Mouse (Mus musculus) intestine, embryonic 15.5 days (tissue): ENCODE data around the gene Agpat1. TPM values are rescaled to one million over a fixed set of nuclear protein-coding genes. Genes with fewer than 3 reads are reported as not detected.

Experiments
- ATAC-seq: fragments of 200-750 bp; cut with Nextera tagmentation; 2 replicates; pipeline ENCODE4 v1.8.0; 2017; ENCODE audit warnings: moderate TSS enrichment, moderate library complexity
- H3K27ac ChIP-seq: fragments of 300-500 bp; sonication (generic); 2 replicates; pipeline ENCODE4 v1.5.1; 2015; ENCODE audit warnings: mild to moderate bottlenecking, inconsistent platforms
- H3K27me3 ChIP-seq: fragments of 300-500 bp; sonication (generic); replicated peaks from 2 replicates; pipeline ENCODE4 v1.6.1; 2015; ENCODE audit warnings: inconsistent platforms
- H3K36me3 ChIP-seq: fragments of 300-500 bp; sonication (generic); 2 replicates; pipeline ENCODE4 v1.6.1; 2015; ENCODE audit warnings: inconsistent platforms
- H3K4me1 ChIP-seq: fragments of 300-500 bp; sonication (generic); replicated peaks from 2 replicates; pipeline ENCODE4 v1.6.1; 2015; ENCODE audit warnings: inconsistent platforms
- H3K4me2 ChIP-seq: fragments of 300-500 bp; sonication (generic); replicated peaks from 2 replicates; pipeline ENCODE4 v1.6.1; 2015; ENCODE audit warnings: mild to moderate bottlenecking, inconsistent platforms
- H3K4me3 ChIP-seq: fragments of 300-500 bp; sonication (generic); replicated peaks from 2 replicates; pipeline ENCODE4 v1.5.1; 2015; ENCODE audit warnings: inconsistent platforms
- H3K9ac ChIP-seq: fragments of 300-500 bp; sonication (generic); 2 replicates; pipeline ENCODE4 v1.6.1; 2015; ENCODE audit warnings: inconsistent platforms
- H3K9me3 ChIP-seq: fragments of 300-500 bp; sonication (generic); 2 replicates; pipeline ENCODE4 v1.6.1; 2016; ENCODE audit warnings: inconsistent platforms
- WGBS: fragments of 180-500 bp; shearing (Covaris S2); methylation state at CpG from one replicate; pipeline ENCODE4 v1.1.7; 2015; 5-methylcytosine and 5-hydroxymethylcytosine counted together
- polyA plus RNA-seq: library from polyadenylated mRNA; unstranded; fragments of >200 nt; fragmentation: Nextera tagmentation; extraction: Ambion mirVana; gene quantifications from 2 replicates; pipeline ENCODE4 v1.2.1, GENCODE M21; 2015

Agpat1 gene
- polyA plus RNA-seq, 1 experiment from 2014 or later: 51.2 TPM

DNA sequence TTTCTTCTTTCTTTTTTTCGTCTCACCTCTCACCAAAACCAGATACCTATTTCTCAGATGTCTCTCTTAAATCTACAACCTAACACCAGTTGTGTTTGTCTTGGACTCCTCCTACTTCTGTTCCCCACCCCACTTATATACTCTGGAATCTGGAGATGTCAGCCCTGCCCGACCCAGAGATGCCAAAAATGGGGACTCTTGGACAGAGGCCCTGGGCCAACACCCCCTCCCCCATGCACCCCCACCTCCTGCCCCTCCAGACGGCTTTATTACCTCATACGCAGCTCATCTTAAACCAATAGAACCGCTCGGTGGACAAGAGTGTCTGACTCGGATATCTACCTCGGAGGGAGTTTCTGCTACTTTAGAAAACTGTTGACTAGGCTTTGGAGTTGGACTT, 8.0 kb upstream of the Agpat1 start:
- 51% methylated on average over 8 of the region's 8 CpGs for WGBS
- no peak for ATAC-seq
- Histone ChIP-seq H3K9ac (no peak overlapping the region), H3K4me3 (no peak overlapping the region), H3K27me3 (no peaks in the 10 kb centered on the region), H3K9me3 (no peaks in the 10 kb centered on the region), H3K4me1 (peaks cover 54% of the 10 kb centered on the region), H3K36me3 (peaks cover 23% of the 10 kb centered on the region), H3K4me2 (no peak overlapping the region), H3K27ac (no peak overlapping the region)

DNA sequence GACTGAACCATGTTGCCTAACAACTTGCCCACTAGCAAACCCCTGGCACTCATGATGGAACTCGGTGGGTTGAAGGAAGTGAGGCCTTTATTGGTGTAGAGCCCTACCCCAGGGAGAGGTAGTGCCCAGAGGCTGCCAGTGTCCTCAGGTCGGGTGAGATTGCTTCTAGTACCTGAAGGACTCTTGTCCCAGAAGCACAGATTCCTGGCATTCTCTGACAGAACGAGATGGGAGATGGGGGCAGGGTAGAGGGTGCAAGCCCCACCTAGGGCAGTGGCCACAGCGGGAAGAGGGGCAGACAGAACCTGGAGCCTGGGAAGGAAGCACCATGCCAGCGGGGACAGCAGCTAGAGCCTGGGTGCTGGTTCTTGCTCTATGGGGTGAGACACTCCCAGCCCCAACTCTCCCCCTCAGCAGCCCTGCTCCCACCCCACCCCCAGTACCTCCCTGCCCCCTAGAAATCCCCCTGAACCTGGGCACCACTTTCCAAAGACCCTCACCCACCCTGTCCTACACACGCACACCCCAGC, 6.4 kb upstream of the Agpat1 start, which contains the start of gene Ager:
Ager (plus strand) TSS at position 297 of the 530 bp plus-strand sequence.
- Histone ChIP-seq H3K27ac (peak within 1 kb of the TSS; percentile 40; the same call in 1 of the 2 replicates), H3K9ac (peak within 1 kb of the TSS; percentile 28; the same call in 1 of the 2 replicates), H3K27me3 (no peaks in the 10 kb centered on the region), H3K36me3 (peaks cover 28% of the 10 kb centered on the region), H3K4me1 (peaks cover 55% of the 10 kb centered on the region), H3K4me3 (no peak within 1 kb of the TSS), H3K9me3 (no peaks in the 10 kb centered on the region), H3K4me2 (peak within 1 kb of the TSS; percentile 29)
- 20% methylated on average over 6 of the region's 6 CpGs for WGBS
- no peak for ATAC-seq

DNA sequence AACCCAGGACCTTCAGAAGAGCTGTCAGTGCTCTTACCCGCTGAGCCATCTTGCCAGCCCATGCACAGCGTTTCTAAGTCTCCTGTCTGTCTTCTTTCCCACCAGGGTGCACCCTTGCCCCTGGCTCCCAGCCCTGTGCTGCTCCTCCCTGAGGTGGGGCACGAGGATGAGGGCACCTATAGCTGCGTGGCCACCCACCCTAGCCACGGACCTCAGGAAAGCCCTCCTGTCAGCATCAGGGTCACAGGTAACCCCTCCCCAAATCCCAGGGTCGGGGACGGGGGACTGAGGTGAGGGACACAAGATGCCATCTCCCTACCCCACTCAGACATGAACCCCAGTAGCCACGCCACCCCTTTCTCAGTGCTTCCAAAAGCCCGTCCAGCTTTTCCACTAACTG, 4.2 kb upstream of the Agpat1 start:
- Histone ChIP-seq H3K36me3 (peaks cover 26% of the 10 kb centered on the region), H3K27ac (no peak overlapping the region), H3K9ac (no peak overlapping the region), H3K27me3 (no peaks in the 10 kb centered on the region), H3K4me2 (no peak overlapping the region), H3K9me3 (no peaks in the 10 kb centered on the region), H3K4me3 (no peak overlapping the region), H3K4me1 (peaks cover 45% of the 10 kb centered on the region)
- 78% methylated on average over 9 of the region's 9 CpGs for WGBS
- ATAC-seq: no peak

DNA sequence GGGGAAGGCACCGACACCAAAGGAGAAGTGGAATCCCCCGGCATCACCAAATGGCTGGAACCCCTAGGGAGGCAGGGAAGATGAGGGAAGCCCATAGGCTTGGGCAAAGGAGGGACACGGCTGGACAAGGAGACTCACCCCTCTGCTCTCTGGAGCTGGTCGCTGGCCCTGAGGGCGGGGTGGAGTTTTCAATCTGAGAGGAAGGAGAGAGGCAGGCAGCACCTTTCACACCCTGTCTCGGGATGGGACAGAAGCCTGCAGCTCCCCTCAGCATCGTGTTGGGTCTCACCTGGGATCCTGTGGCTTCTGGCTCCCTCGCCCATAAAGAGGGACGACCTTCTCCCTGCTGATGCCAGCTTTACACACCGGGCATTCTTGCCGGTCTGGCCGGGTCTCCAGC, 2.3 kb upstream of the Agpat1 start:
- peak overlapping the region; percentile 80 for H3K4me2 ChIP-seq
- no peak for ATAC-seq
- no peaks in the 10 kb centered on the region for H3K9me3 ChIP-seq
- no peak overlapping the region for H3K27ac ChIP-seq
- H3K4me1 ChIP-seq: peaks cover 42% of the 10 kb centered on the region
- H3K9ac ChIP-seq: no peak overlapping the region
- no peak overlapping the region for H3K4me3 ChIP-seq
- WGBS: 84% methylated on average over 12 of the region's 12 CpGs
- peaks cover 16% of the 10 kb centered on the region for H3K36me3 ChIP-seq
- H3K27me3 ChIP-seq: no peaks in the 10 kb centered on the region

DNA sequence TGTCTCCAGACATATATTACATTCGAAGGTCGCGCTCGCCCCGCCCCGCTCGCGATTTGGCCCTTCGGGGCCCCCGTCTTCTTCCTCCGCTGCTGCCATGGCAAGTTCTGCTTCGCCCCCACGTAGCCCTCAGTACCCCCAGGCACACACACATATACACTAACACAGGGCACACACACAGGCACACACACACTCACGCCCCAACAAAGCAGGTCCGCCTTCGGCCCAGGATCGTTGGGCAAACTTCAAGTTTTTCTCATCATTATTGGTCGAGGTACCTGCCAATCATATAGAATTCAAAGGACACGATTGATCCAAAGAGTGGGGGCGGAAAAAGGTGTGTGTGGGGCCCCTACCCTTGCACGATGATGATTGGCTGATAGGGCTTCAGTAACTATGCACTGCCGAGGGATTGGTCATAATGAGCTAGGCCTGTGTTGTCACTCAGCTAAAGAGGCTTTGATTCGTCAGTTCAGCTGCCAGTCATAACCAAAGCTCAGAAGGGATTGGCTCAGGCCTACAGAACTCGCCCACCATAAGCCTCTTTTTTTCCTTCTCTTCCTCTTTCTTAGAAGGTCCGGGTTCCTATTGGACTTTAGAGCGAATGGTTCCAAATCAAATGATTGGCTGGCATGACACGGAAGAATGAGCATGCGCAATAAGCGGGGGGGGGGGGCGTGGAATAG, 544 bp upstream of the Agpat1 start, which contains the start of gene Rnf5:
Rnf5 (minus strand) TSS at position 316 of the 686 bp plus-strand sequence.
- Histone ChIP-seq H3K4me3 (peak within 1 kb of the TSS; percentile 88), H3K4me1 (peaks cover 43% of the 10 kb centered on the region), H3K9me3 (no peaks in the 10 kb centered on the region), H3K9ac (peak within 1 kb of the TSS; percentile 74), H3K4me2 (peak within 1 kb of the TSS; percentile 91), H3K27ac (peak within 1 kb of the TSS; percentile 91), H3K27me3 (no peaks in the 10 kb centered on the region), H3K36me3 (peaks cover 16% of the 10 kb centered on the region)
- ATAC-seq: peak; percentile 95
- under 1% methylated on average over 30 of the region's 30 CpGs for WGBS

DNA sequence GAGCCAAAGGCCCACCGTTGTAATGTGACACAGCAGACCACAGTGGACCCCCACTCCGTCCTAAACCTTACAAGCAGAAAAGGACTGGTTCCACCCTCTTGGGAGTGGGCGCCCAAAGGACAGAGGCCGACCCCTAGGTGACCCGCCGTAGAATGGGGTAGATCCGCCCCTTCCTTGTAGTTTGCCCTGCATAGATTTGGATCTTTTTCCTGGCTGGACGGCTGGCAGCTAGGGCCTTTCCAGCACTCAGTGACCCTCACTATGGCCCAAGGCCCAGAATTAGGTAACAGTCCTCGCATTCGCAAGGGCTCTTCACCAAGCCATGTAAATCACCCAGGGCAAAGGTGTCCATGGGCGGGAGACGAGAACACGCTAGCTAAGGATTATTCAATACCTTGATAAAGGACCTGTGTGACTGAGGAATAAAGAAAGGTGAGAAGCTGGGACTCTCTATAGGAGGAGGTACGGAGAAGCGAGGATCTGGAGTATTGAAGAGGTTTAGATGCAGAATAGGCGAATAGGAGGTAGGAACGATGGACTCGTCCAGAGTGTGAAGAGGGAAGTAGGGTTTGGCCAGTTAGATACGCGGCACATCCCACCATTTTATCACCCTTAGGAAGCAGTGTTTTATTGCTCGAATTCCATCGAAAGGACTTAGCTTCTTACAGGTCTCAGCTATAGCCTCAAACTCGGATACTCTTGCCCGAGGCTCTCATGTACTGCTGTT, 612 bp downstream of the Agpat1 start:
- peak overlapping the region; percentile 91 for H3K27ac ChIP-seq
- peaks cover 16% of the 10 kb centered on the region for H3K36me3 ChIP-seq
- H3K9ac ChIP-seq: peak overlapping the region; percentile 95
- H3K4me1 ChIP-seq: peaks cover 42% of the 10 kb centered on the region
- 13% methylated on average over 24 of the region's 24 CpGs for WGBS
- no peaks in the 10 kb centered on the region for H3K27me3 ChIP-seq
- no peak; the same call in 1 of the 2 replicates for ATAC-seq
- H3K9me3 ChIP-seq: no peaks in the 10 kb centered on the region
- peak overlapping the region; percentile 88 for H3K4me3 ChIP-seq
- H3K4me2 ChIP-seq: peak overlapping the region; percentile 91

DNA sequence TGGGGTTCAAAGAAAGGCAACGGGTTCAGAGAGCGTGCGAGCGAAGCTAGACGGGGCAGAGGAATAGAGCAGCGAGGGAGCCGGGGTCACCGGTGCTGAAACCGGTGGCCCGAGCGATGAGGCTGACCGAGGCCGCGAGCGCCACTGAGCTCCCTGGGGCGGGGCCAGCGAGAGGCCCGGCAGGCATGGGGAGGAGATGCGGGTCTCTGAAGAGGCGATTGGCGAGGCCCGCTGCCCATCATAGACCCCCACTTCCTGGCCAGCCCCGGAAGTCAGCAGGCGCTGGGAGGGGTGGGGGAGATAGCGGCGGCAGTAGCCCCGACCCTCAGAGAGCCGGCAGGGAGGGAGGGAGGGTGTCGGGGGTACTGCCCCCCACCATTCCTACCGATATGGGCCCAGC, 1.5 kb downstream of the Agpat1 start:
- H3K36me3 ChIP-seq: peaks cover 11% of the 10 kb centered on the region
- peak overlapping the region; percentile 91 for H3K27ac ChIP-seq
- peak overlapping the region; percentile 95 for H3K9ac ChIP-seq
- no peaks in the 10 kb centered on the region for H3K27me3 ChIP-seq
- H3K9me3 ChIP-seq: no peaks in the 10 kb centered on the region
- H3K4me1 ChIP-seq: peaks cover 39% of the 10 kb centered on the region
- peak overlapping the region; percentile 88 for H3K4me3 ChIP-seq
- ATAC-seq: peak; percentile 60
- peak overlapping the region; percentile 91 for H3K4me2 ChIP-seq
- under 1% methylated on average over 27 of the region's 30 CpGs for WGBS

DNA sequence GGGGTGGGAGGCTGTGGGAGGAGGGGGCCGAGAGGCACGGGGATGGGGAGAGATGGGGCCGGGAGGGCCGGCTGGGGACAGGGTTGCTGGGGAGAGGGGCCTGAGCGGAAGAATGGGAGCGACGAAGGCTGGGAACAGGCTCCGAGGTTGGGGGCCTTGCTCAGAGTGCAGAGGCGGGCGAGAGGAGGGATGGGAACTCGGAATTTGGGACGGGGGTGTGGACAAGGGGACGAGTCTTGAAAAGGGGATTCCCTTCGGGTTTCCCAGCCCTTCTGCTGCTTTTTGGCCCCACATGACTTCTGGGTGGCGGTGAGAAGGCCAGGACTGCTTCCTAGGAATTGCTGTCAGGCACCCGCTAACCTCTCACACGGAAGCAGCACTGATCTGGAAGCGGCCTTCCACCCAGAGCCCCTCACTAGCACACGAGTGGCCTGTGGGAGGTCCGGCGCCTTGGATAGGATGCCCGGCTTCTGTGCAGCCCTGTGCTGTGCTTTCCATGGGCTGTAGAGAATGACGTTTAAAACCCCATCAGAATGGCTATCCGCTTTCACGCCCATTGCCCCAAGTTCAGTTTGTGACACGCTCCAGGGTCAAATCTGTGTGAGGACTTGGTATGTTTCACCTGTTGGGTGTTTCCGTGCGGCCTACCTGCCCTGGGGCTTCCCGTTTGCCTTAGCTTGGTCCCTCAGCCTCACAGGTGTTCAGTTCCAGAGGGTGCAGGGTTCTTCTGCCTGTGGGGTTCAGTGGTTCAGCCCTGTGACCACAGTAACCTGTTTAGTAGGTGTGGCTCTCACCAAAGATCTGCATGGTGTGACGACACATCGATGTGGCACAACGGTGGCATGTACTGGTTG, 2.4 kb downstream of the Agpat1 start:
- Histone ChIP-seq H3K4me1 (peaks cover 39% of the 10 kb centered on the region), H3K27me3 (no peaks in the 10 kb centered on the region), H3K36me3 (peaks cover 14% of the 10 kb centered on the region), H3K9me3 (no peaks in the 10 kb centered on the region), H3K4me2 (peak overlapping the region; percentile 91), H3K9ac (peak overlapping the region; percentile 95), H3K4me3 (peak overlapping the region; percentile 88), H3K27ac (peak overlapping the region; percentile 91)
- 12% methylated on average over 32 of the region's 32 CpGs for WGBS
- ATAC-seq: no peak; the same call in 1 of the 2 replicates

DNA sequence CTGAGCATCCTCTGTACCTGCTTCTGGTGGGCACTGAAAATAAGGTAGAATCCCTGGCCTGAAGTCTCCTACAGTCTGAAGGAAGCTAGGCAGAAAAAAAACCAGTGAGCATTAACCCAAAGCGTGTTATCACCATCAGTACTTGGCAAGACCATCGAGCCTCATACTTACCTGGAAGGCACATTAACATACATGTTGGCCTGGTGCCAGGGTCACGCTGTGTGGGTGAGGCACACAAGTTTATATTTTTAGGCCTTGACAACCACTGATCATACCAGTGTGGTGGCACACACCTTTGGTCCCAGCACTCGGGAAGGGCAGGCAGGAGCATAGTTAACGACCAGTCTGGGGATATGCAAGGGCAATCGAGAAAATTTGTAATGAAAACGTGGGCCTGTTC, 3.9 kb downstream of the Agpat1 start:
- ATAC-seq: no peak
- no peak overlapping the region for H3K27ac ChIP-seq
- H3K4me2 ChIP-seq: no peak overlapping the region
- H3K27me3 ChIP-seq: no peaks in the 10 kb centered on the region
- no peak overlapping the region for H3K9ac ChIP-seq
- H3K36me3 ChIP-seq: peaks cover 24% of the 10 kb centered on the region
- peaks cover 29% of the 10 kb centered on the region for H3K4me1 ChIP-seq
- H3K4me3 ChIP-seq: no peak overlapping the region
- 78% methylated on average over 7 of the region's 7 CpGs for WGBS
- no peaks in the 10 kb centered on the region for H3K9me3 ChIP-seq

DNA sequence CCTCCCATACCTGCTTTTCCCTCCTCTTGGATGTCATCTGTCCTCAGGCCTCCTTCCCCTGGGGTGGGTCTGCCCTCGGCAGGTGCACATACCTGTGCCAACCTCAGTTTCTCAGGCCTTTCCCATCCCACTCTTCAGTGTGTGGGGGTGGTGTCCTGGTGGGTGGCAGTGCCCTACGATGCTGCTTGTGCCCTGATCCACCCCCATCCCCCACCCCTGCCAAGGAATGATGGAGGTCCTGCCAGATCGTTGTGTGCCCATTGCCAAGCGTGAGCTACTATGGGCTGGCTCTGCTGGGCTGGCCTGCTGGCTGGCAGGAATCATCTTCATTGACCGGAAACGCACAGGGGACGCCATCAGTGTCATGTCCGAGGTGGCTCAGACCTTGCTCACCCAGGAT, 7.0 kb downstream of the Agpat1 start:
- Histone ChIP-seq H3K9me3 (no peaks in the 10 kb centered on the region), H3K9ac (no peak overlapping the region), H3K4me3 (no peak overlapping the region), H3K4me2 (no peak overlapping the region), H3K4me1 (peaks cover 21% of the 10 kb centered on the region), H3K36me3 (peaks cover 42% of the 10 kb centered on the region), H3K27me3 (no peaks in the 10 kb centered on the region), H3K27ac (no peak overlapping the region)
- ATAC-seq: no peak
- WGBS: 93% methylated on average over 8 of the region's 8 CpGs

DNA sequence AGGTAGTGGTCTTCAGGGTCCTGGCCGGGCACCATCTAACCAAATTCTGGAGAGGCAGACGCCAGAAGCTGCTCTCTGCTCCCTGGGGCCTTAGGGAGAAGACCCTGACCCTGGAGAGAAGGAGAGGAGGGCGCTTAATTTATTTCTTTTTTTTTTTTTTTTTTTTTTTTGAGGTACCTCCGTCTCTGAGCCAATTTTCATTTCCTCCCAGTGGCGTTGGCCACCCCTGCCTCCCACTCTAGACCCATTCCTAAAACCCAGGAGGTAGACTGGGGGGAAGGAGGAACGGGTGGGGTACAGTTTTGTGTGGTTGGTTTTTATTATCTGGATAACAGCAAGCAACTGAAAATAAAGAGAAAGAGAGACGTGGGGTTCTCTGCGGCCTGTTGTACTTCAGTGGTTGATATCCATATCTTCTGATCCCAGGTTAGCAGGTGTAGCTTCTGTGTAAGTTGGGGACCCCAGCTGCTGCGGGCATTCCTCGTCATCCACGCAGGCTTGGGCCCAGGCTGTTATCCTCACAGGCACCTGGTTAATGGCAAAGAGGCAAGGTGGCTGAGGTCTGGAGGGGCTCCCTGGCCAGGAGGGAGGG, 9.1 kb downstream of the Agpat1 start:
- no peak overlapping the region for H3K4me3 ChIP-seq
- H3K4me1 ChIP-seq: 0 out of 2 replicates have a peak, but pooled peaks cover 6% of the 10 kb centered on the region
- 87% methylated on average over 11 of the region's 11 CpGs for WGBS
- no peak overlapping the region for H3K4me2 ChIP-seq
- peaks cover 42% of the 10 kb centered on the region for H3K36me3 ChIP-seq
- ATAC-seq: no peak
- no peaks in the 10 kb centered on the region for H3K9me3 ChIP-seq
- H3K27ac ChIP-seq: no peak overlapping the region
- H3K27me3 ChIP-seq: no peaks in the 10 kb centered on the region
- no peak overlapping the region for H3K9ac ChIP-seq
